Mouse (Mus musculus) R1 (cell line): ENCODE results near the gene Mier2.

Experiments used
- DNase-seq: peaks from one replicate; pipeline ENCODE4 v3.0.0-alpha.2; 2018; ENCODE audit warnings: low read depth, low spot score

Mier2 gene

GRCm38 (mm10) chr10:79539701-79540495, 15.1 kb downstream of the Mier2 start:
- no peak for DNase-seq

DNA sequence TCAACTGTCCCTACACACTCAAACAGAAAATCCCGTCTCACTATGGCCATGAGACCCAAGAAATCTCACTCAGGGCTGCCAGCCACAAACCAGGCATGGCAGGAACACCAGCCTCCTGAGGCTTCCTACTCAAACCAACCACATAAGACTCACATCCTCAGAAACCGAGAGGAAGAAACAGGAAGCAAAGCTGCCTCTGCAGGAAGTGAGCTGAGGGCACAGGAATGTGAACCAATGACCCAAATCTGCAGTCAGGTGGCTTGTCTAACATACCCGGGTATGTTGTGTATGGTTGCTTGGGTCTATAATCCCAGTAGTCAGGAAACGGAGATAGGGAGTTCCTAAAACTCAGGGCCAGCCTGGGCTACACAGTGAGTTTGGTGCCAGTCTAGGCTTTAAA, 16.1 kb downstream of the Mier2 start:
- no peak for DNase-seq

DNA sequence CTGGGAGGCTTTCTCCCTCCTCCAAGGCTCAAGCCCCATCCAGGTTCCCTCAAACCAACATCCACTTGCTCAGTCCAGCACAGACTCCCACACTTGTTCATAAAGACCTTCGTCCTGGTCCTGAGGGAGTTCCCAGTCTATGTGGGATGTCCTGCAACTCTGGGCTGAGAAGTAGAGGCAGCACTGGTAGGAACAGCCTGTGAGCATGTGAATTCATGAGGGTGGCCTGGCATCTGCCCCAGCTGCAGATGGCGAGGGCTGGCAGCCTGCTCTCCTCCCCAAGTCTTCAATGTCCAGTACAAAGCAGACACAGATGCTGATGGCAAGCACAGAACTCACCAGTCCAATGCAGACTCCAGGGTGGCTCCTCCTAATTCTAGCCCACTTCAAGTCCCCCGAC, 16.7 kb downstream of the Mier2 start:
- DNase-seq, result no peak

- no peak for DNase-seq
Measured at GRCm38 (mm10) chr10:79537781-79538180, 17.2 kb downstream of the Mier2 start.

DNA sequence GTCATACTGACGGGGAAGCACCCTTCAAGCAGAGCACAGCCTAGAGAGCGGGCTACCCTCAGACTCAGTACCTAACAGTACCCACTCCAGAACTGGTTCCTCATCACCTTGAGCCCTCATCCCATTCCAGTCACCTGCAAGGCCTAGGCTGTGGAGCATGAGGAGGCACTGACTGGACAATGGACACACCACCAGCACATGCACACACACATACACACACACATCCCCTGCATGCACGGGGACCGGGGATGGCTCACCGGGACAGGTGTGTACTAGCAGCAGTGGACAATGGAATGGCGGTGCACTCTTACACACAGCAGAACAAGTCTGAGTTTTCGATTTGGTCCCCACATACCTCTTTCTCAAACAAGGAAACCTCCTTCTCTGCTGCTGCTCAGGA, 17.7 kb downstream of the Mier2 start:
- no peak for DNase-seq

- DNase-seq, result no peak
Measured at GRCm38 (mm10) chr10:79536461-79537080, 18.4 kb downstream of the Mier2 start.

DNA sequence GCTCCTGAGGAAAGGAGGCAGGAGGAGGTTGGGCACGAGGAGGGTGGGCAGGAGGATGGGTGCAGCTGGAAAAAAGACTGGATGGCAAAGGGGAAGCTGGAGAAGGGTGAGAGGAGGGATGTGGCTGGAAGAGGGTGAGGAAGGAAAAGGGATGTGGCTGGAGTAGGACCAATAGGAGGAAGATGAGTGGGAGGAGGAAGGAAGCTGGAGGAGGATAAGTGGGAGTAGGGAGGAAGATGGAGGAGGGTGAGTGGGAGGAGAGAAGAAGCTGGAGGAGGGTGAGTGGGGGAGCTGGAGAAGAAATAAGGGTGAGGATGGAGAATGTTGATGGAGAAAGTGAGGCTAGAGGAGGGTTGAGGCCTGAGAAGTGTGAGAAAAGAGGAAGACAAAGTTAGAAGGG, 19.6 kb downstream of the Mier2 start:
- no peak for DNase-seq

DNA sequence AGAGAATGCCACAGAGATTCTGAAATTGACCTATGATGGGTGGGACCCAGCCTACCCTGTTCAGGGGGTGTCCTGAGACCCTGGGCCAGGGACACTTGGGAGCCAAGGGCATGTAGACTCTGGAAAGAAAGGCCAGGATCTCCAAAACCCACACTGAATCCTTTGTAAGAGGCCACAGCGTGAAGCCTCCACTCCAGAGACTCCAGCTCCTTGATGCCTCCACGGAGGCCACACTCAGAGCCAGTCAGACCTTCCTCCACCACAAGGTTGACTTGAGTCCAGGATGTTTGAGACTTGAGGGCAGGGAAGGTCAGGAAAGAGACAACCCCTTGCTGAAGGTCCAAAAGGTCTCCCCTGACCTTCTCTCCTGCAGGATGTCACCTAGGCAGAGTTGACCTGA, 20.6 kb downstream of the Mier2 start:
- DNase-seq, result no peak

GRCm38 (mm10) chr10:79533126-79533911, 21.7 kb downstream of the Mier2 start, which contains the start of gene Plpp2:
Plpp2 (minus strand) TSS chr10:79533796.
- peak; percentile 86 for DNase-seq

DNA sequence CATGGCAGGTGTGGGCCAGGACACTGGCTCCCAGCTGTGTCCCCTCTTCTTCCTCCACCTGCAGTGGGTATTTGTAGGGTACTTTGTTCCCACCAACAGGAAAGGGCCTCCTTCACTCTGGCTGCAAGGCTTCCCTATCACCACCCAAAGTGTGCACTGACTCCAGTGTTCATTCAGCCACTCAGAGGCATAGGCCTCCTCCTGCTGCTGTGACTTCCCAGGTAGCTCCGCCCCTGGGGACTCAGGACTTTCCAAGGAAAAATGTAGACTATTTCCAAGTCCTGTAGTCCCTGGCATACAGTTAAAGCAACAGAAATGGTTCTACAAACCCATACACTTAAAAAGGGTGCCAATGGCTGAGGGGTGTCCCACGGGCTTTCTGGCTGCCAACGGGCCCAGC, 22.3 kb downstream of the Mier2 start:
- peak; percentile 21 for DNase-seq

GRCm38 (mm10) chr10:79531593-79531992, 23.4 kb downstream of the Mier2 start:
- no peak for DNase-seq

DNA sequence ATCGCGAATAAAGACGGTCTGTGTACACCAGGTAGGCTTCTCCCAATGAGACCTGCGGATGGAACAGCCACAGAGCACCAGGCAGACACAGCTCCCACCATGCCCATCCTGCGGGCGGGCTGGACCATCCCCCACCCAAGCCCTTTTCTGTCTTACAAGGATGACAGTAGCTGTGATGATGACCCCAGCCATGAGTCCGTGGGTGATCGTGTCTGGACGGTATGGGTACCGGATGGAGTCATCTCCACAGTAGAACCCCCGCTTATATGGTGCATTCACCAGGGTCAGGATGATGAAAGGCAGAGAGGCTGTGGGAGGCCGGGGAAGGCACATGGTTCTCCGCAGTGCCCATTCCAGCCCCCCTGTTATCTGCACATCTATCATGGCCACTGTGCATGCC, 24.3 kb downstream of the Mier2 start:
- DNase-seq, result no peak

DNA sequence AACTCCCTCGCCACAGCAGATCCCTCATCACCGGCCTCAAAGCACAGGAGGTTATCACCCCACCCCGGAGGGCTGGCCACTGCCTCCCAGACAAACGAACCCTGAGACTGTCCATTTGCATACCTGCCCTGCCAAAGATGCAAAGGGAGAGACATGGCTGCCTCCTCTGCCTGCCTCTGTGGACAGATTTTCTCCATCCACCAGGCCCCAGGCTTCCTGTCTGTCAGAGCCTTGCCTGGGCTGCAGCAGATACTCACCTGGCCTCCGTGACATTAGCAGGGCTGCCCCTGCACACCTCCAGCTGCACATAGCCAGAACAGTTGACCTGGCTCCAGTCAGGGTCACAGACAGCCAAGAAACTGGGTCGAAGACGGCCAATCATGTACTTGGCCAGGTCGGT, 24.8 kb downstream of the Mier2 start:
- no peak for DNase-seq

DNA sequence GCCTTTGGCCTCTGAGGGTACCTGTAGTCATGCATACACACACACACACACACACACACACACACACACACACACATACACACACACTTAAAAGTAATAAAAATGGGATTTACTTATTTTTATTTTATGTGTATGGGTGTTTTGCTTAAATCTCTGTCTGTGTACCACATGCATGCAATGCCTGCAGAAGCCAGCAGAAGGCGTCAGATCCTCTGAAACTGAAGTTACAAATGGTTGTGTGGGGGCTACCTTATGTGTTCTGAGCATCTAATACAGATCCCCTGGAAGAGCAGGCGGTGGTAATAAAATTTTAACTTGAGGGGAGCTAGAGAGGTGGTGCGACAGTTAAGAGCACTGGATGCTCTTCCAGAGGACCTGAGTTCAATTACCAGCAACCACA, 26.9 kb downstream of the Mier2 start:
- peak; percentile 31 for DNase-seq

DNA sequence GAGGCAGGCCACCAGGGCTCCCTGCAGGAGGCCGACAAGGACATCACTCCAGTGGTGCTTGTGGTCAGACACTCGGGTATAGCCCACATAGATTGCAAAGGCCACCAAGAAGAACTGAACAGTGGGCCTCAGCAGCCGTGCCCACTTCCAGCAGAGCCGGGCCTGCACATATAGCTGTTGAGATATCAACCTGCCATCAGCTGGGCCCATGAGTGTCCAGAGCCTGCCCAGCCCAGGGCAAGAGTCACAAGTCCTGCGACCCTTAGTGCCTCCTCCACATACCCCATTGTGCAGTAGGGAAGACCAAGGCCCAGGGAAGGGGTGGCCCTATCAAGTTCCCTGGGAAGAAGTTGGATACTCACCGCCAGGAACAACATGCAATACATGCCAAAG, 27.6 kb downstream of the Mier2 start:
- no peak for DNase-seq

- DNase-seq, result no peak
Measured at GRCm38 (mm10) chr10:79526661-79527452, 28.1 kb downstream of the Mier2 start.

DNA sequence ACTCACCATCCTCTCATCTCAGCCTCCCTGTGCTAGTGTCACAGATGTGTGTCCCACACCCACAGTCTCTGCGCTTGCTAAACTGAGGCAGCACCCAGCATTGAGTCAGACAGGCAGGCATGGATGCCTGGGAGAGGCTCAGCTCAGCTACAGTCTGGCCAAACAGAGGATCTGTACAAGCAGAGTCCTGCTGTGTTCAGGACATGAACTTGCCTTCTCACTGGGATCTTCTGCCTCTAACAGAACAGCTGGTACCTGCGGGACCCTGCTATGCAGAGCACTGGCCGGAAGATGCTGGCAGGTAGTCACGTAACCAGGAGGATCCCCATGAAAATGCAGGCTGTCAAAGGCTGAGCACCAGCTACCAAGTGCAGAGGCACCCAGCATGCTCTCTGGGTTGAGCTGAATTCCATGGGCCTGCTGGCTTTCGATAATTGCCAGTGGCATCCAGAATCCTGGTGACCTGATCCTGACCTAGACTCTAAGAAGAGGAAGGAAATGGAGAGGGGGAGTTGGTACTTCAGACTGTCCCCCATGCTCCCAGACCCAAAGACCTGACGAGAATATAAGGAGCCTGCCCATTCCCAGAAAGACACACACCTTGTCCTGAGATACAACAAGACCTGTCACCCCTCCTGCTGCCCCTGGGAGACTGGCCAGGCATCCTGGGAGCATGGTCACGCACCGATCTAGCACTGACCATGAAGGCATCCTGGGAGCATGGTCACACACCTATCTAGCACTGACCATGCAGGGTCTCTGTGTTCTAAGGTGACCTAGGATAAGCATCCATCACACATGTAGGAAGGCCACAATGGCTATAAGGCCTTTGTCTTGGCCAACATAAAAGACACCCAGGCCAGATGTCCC, 29.3 kb downstream of the Mier2 start:
- DNase-seq, result no peak

GRCm38 (mm10) chr10:79524433-79524832, 30.6 kb downstream of the Mier2 start:
- DNase-seq, result no peak

DNA sequence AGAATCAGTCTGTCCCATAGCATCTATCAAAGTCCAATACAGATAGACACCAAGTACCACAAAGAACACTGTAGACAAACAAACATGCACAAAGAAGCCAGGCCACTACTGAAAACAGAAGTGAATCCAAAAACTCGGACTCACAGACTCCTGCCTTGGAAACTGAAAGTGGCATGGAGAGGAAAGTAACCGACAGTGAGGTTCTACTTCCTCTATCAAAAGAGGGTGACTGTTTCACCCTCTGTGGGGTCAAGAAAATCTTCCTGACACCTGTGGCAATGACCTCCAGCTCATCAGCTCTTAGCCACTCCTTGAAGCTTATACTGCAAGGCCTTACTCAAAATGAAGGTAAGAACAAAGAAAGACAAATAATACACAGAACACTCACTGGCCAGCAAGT, 48.3 kb downstream of the Mier2 start:
- DNase-seq, result no peak

DNA sequence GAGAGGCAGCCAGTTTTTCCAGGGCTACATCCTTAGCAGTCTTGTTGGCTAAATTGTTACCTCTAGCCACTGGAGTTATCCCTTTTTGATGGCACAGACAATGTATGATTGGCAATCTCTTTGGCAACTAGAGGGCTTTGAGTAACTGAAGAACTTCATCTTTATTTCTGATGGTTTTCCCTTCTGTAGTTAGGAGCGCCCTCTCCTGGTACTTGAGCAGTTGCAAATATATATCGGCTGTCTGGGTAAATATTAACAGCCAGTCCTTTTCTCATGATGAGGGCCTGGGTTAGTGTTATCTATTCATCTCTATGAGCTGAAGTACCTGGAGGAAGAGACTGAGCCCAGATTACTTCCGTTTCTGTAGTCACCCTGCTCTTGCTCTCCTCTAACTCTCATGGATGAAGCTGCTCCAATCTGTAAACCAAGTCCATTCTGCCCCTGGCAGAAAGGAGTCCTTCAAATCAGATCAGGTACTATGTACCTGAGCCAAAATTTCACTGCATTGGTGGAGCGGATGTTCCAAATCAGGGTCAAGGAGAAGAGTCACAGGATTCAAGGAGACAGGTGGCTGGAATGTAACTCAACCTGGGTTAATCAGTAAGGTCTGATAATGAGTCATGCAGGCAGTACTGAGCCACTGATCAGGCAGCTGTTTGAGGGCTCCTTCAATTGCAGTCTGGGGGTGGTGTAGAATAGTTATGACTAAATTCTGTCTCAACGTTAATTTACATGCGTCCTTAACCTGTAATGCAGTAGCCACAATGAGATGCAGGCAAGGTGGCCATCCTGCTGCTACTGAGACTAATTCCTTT, 52.0 kb downstream of the Mier2 start:
- DNase-seq, result peak; percentile 35
